Mouse (Mus musculus) hindbrain, embryonic 13.5 days (tissue): Measurements from ENCODE around the gene Igf1. TPM values are rescaled to one million over a fixed set of nuclear protein-coding genes. Genes with fewer than 3 reads are reported as not detected.

Experiments
- ATAC-seq: fragments of 200-750 bp; cut with Nextera tagmentation; 2 replicates; pipeline ENCODE4 v1.8.0; 2017; ENCODE audit warnings: moderate TSS enrichment; ENCODE audit not compliant: low FRiP score
- H3K27ac ChIP-seq: fragments of 300-500 bp; sonication (generic); 2 replicates; pipeline ENCODE4 v1.5.1; 2015; ENCODE audit warnings: inconsistent platforms, mild to moderate bottlenecking, moderate library complexity
- H3K27me3 ChIP-seq: fragments of 300-500 bp; sonication (generic); 2 replicates; pipeline ENCODE4 v1.6.1; 2015; ENCODE audit warnings: mild to moderate bottlenecking, inconsistent platforms
- H3K36me3 ChIP-seq: fragments of 300-500 bp; sonication (generic); 2 replicates; pipeline ENCODE4 v1.6.1; 2015; ENCODE audit warnings: mild to moderate bottlenecking, inconsistent platforms
- H3K4me1 ChIP-seq: fragments of 300-500 bp; sonication (generic); replicated peaks from 2 replicates; pipeline ENCODE4 v1.6.1; 2015; ENCODE audit warnings: inconsistent platforms
- H3K4me2 ChIP-seq: fragments of 300-500 bp; sonication (generic); 2 replicates; pipeline ENCODE4 v1.6.1; 2015; ENCODE audit warnings: inconsistent platforms, mild to moderate bottlenecking, moderate library complexity
- H3K4me3 ChIP-seq: fragments of 300-500 bp; sonication (generic); 2 replicates; pipeline ENCODE4 v1.5.1; 2015; ENCODE audit warnings: mild to moderate bottlenecking, inconsistent platforms
- H3K9ac ChIP-seq: fragments of 300-500 bp; sonication (generic); 2 replicates; pipeline ENCODE4 v1.6.1; 2015; ENCODE audit warnings: mild to moderate bottlenecking, inconsistent platforms
- H3K9me3 ChIP-seq: fragments of 300-500 bp; sonication (generic); 2 replicates; pipeline ENCODE4 v1.6.1; 2016; ENCODE audit warnings: inconsistent platforms
- WGBS: fragments of 180-500 bp; shearing (Covaris S2); methylation state at CpG from one replicate; pipeline ENCODE4 v1.1.7; 2015; 5-methylcytosine and 5-hydroxymethylcytosine counted together
- polyA plus RNA-seq: library from polyadenylated mRNA; unstranded; fragments of >200 nt; fragmentation: Nextera tagmentation; extraction: Ambion mirVana; gene quantifications from 2 replicates; pipeline ENCODE4 v1.2.1, GENCODE M21; 2015

The Igf1 gene
- 10.0 and 10.9 TPM in 2 replicates for polyA plus RNA-seq

DNA sequence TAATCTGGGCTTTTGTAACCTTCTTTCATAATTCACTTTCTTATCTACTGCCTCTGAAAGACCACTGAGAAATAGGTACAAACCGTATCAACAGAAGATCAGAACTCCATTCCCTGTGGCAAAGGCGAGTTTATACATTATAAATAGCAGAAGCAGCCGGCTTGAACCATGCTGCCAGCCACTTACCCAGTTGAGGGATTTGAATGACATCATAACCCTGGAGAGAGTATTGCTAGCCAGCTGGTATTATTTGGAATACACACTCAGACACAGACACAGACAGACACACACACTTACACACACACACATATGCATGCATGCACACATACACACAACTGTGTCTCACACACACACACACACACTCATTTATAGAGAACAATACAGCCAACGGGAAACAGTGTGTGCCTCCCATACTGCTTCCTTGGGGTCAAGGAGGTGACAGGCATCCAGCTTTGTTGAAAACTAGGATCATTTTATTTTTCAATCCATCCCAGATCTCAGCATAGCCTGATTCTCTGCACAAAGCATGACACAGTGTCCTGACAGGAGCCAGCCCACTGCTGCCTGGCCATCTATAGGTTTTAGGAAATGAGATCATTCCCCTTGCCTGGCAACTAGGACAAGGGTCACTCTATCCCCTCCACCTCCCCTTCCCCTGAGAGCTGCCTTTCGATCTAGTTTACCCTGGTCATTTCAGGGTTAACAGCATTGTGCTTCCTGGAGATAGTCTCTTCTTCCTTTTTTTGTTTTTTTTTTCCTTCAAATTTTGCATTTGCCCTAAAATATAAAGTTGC, at the start of gene Igf1:
TSS of gene Igf1 (plus strand) at position 253 of the 794 bp plus-strand sequence.
- peaks cover 7% of the 10 kb centered on the region; the same call in 1 of the 2 replicates for H3K27me3 ChIP-seq
- no peaks in the 10 kb centered on the region for H3K9me3 ChIP-seq
- H3K4me3 ChIP-seq: peak within 1 kb of the TSS; percentile 40; the same call in 1 of the 2 replicates
- peaks cover 35% of the 10 kb centered on the region for H3K4me1 ChIP-seq
- H3K4me2 ChIP-seq: peak within 1 kb of the TSS; percentile 80
- WGBS: 43% methylated on average over 5 of the region's 5 CpGs
- H3K9ac ChIP-seq: no peak within 1 kb of the TSS
- no peaks in the 10 kb centered on the region for H3K36me3 ChIP-seq
- no peak within 1 kb of the TSS for H3K27ac ChIP-seq
- ATAC-seq: no peak

DNA sequence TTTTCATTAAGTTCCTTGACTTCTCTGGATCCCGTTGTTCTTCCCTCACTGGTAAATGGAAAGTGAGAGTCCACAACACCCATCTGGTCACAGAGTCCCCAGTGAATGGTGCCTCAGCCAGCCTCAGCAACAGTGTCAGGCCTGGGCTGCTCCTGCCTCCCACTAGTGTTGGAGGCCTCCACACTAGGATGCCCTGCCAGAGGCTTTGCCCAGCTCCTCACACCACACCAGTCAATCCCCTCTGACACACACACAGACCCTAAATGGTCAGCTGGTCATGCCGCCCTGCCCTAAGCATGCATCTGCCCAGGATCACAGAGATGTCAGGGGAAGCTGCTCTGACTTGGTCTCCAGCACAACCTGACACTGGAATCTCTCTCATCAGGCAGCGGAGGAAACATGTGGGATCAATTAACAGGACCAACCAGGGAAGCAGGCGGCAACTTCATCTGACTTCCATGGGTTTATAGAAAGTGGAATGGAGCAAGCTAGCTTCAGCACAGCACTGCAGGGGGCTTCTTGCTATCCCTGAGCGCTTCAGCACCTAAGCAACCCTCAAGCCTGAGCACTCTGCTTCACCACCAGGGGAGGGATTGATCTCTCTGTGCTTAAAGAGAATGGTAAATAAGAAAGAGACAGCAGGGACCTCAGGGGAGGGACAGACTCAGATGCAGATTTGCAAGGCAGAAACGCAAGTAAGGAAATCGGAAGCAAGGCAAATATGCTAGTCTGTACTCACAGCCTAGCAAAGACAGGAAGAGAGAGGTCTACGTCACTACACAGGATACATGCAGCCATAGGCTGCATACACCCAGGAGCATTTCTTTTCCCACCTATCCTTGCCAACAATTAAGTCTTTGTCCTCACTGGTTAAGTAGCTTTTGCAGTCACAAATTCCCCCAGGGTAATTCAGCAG, 45.6 kb upstream of the Igf1 start:
- Histone ChIP-seq H3K9ac (peak overlapping the region; percentile 39; the same call in 1 of the 2 replicates), H3K27ac (peak overlapping the region; percentile 45; the same call in 1 of the 2 replicates), H3K4me2 (peak overlapping the region; percentile 25), H3K36me3 (no peaks in the 10 kb centered on the region), H3K9me3 (no peaks in the 10 kb centered on the region), H3K27me3 (no peaks in the 10 kb centered on the region), H3K4me3 (no peak overlapping the region), H3K4me1 (peaks cover 19% of the 10 kb centered on the region)
- WGBS: 25% methylated on average over 8 of the region's 8 CpGs
- ATAC-seq: peak; percentile 85

DNA sequence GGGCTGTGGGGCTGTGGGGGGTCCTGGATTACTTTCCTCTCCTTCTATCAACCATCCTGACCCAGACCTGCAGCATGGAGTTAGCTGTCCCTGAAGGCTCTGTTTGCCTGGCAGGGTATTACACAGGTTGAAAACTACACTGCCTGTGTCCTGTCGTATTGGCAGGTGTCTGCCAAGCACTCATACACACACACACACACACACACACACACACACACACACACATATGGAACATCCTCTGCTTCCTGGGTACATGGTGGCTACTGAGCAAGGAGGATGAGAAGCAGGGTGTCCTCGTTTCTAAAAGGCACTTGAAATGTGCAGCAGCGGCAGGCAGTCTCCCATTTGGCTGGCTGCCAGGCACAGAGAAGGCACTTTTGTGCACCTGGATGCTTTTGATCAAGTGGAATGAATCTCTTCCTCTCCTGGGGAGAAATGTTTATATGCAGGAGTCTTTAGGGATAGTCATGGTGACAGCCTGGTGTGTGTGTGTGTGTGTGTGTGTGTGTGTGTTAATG, 44.9 kb upstream of the Igf1 start:
- no peaks in the 10 kb centered on the region for H3K9me3 ChIP-seq
- peak; percentile 72 for ATAC-seq
- H3K4me1 ChIP-seq: peaks cover 19% of the 10 kb centered on the region
- H3K27me3 ChIP-seq: no peaks in the 10 kb centered on the region
- H3K4me2 ChIP-seq: peak overlapping the region; percentile 25
- H3K9ac ChIP-seq: no peak overlapping the region; the same call in 1 of the 2 replicates
- H3K4me3 ChIP-seq: no peak overlapping the region
- no peaks in the 10 kb centered on the region for H3K36me3 ChIP-seq
- peak overlapping the region; percentile 45; the same call in 1 of the 2 replicates for H3K27ac ChIP-seq
- 25% methylated on average over 3 of the region's 3 CpGs for WGBS

DNA sequence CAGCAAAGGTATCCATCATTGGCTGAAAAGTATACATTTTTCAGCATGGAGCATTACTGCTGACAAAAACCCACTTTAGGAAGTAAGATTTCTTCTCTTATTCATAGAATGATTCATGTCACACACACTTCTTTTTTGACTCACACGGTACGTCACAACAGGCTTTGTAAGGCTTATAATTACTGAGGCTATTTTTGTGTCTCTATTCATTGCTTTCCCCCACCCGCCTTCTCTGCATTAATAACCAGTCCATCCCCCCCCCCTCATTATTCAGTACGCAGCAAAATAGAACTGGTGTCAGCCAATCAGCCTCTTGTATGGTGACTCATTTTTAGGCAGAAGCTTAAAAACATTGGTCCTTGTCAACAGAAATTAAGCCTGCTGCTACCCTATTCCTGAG, 41.2 kb upstream of the Igf1 start:
- no peak for ATAC-seq
- 55% methylated on average over 4 of the region's 4 CpGs for WGBS
- Histone ChIP-seq H3K4me2 (no peak overlapping the region), H3K4me3 (no peak overlapping the region), H3K36me3 (no peaks in the 10 kb centered on the region), H3K27ac (no peak overlapping the region), H3K27me3 (no peaks in the 10 kb centered on the region), H3K9me3 (no peaks in the 10 kb centered on the region), H3K9ac (no peak overlapping the region), H3K4me1 (peaks cover 19% of the 10 kb centered on the region)

DNA sequence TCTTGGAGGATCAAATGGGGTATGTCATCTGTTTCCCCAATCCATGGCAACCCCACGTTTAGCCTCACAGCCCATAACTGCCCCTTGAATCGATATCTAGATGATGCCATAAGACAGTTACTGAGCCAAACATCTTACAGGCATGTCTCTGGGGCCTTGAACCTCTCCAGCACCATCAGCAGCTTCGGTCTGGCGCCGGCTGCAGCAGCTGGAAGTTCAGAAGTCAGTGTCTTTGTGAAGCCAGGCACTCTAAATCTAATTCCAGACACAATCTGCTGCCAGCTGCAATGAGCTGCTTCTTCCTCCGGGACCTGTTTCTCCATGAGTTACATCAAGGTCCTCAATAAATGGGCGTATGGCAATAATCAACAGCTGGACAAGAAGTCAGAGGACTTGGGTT, 40.3 kb upstream of the Igf1 start:
- Histone ChIP-seq H3K4me3 (no peak overlapping the region), H3K4me2 (no peak overlapping the region), H3K9ac (no peak overlapping the region), H3K36me3 (no peaks in the 10 kb centered on the region), H3K27me3 (no peaks in the 10 kb centered on the region), H3K4me1 (peaks cover 12% of the 10 kb centered on the region), H3K9me3 (no peaks in the 10 kb centered on the region), H3K27ac (no peak overlapping the region)
- 90% methylated on average over 7 of the region's 7 CpGs for WGBS
- no peak for ATAC-seq

DNA sequence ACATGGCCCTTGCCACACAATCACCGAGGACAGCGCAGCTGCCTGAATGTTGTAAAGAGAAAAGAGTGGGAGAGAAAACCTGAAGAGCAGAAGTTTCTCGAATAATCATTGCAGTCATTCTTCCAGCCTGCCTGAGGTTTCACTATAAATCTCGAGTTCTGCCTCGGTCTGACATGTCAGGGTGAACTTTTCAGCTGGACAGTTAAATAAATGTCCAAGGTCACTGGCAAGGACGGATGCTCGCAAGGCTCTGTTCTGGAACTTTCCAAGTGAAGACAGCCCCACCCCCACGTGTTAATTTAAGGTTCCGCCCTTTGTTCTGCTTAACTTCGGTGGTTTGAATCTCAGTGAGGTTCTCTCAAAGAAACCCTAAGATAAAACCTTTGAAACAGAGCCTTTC, 36.2 kb upstream of the Igf1 start:
- no peak overlapping the region for H3K9ac ChIP-seq
- H3K9me3 ChIP-seq: no peaks in the 10 kb centered on the region
- H3K4me3 ChIP-seq: no peak overlapping the region
- H3K27ac ChIP-seq: no peak overlapping the region
- no peaks in the 10 kb centered on the region for H3K4me1 ChIP-seq
- no peaks in the 10 kb centered on the region for H3K27me3 ChIP-seq
- no peak for ATAC-seq
- 79% methylated on average over 10 of the region's 10 CpGs for WGBS
- no peaks in the 10 kb centered on the region for H3K36me3 ChIP-seq
- H3K4me2 ChIP-seq: no peak overlapping the region

DNA sequence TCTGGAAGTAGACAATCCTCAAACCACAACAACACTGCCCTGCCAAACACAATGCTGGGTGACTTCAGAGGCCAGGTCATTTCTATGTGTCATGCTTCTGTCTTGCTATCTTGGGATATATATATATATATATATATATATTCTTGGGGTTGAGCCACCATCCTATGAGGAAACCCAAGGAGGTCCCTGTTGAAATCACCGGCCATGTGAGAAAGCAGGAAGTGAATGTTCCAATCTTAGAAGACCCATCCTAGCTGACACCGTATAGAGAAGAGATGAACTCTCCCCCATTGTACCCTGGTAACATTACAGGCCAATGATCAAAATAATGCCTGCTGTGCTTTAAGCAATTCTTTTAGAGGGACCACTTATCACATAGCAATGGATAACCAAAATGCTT, 28.1 kb upstream of the Igf1 start:
- H3K27ac ChIP-seq: no peak overlapping the region
- H3K27me3 ChIP-seq: no peaks in the 10 kb centered on the region
- 90% methylated on average over 2 of the region's 2 CpGs for WGBS
- H3K4me2 ChIP-seq: no peak overlapping the region
- no peak overlapping the region for H3K4me3 ChIP-seq
- ATAC-seq: no peak
- H3K4me1 ChIP-seq: no peaks in the 10 kb centered on the region
- H3K9me3 ChIP-seq: no peaks in the 10 kb centered on the region
- H3K36me3 ChIP-seq: no peaks in the 10 kb centered on the region
- no peak overlapping the region for H3K9ac ChIP-seq

DNA sequence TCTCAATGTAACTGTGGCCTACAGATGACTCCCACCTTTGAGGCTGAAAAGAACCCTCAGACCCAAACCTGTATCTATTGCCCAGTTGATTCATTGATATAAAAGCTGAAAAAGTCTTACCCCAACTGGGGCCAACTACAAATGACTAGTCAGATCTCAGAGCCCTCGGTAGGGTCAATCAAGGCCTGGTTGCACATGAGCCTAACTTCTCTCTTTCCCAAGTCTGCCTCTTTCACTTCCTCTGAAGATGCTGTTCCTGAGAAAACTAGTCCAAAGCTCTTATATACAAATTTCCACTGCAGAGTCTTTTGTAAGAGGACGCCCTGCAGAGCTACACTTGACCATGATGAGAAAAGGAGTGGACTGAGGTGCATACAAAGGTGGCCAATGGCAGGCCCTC, 27.4 kb upstream of the Igf1 start:
- no peak overlapping the region for H3K4me3 ChIP-seq
- no peak for ATAC-seq
- no peak overlapping the region for H3K27ac ChIP-seq
- no peaks in the 10 kb centered on the region for H3K27me3 ChIP-seq
- no peak overlapping the region for H3K4me2 ChIP-seq
- H3K36me3 ChIP-seq: no peaks in the 10 kb centered on the region
- no peaks in the 10 kb centered on the region for H3K9me3 ChIP-seq
- H3K9ac ChIP-seq: no peak overlapping the region
- 94% methylated on average over 2 of the region's 2 CpGs for WGBS
- no peaks in the 10 kb centered on the region for H3K4me1 ChIP-seq

DNA sequence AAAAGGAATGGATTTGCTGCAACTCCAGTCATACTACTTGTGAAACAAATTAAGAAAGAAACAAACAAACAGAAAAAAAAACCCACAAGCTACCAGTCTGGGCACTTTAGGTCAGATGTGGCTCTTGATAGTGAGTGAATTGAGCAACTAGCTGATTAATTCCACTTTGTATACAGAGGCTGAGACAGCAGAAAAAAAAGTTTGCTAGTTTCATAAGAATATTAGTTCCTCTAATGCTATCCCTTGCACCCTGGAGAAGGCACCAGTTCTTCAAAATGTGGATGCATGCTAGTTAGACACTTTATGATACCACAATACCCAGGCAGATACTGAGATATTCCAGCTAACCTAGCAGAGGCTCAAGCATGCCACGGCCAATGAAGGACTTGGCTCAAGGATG, 26.0 kb upstream of the Igf1 start:
- Histone ChIP-seq H3K36me3 (no peaks in the 10 kb centered on the region), H3K9me3 (no peaks in the 10 kb centered on the region), H3K27me3 (no peaks in the 10 kb centered on the region), H3K4me1 (no peaks in the 10 kb centered on the region), H3K9ac (no peak overlapping the region), H3K4me3 (no peak overlapping the region), H3K4me2 (no peak overlapping the region), H3K27ac (no peak overlapping the region)
- no peak for ATAC-seq
- WGBS: 93% methylated on average over 1 of the region's 1 CpGs

DNA sequence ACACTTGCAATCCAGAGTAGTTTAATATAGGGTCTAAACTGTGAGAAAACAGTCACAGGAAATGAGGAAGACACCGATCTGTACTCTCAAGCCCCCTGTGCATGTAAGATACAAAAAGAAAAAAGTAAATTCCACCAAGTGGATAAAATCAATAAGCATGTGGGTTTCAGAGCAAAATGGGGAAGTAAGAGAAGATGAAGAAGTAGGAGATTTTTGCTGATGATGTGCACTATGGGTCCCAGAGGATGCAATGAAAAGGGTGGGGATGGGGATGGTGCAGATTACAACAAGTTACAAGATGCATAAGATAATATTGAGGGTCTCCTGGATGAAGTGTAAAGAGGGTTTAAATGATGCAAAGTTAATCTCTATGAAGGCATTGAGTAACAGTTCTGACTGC, 18.6 kb upstream of the Igf1 start:
- Histone ChIP-seq H3K4me3 (no peak overlapping the region), H3K9me3 (no peaks in the 10 kb centered on the region), H3K4me1 (no peaks in the 10 kb centered on the region), H3K27me3 (no peaks in the 10 kb centered on the region), H3K9ac (no peak overlapping the region), H3K27ac (no peak overlapping the region), H3K4me2 (no peak overlapping the region), H3K36me3 (no peaks in the 10 kb centered on the region)
- WGBS: 98% methylated on average over 1 of the region's 1 CpGs
- ATAC-seq: no peak

DNA sequence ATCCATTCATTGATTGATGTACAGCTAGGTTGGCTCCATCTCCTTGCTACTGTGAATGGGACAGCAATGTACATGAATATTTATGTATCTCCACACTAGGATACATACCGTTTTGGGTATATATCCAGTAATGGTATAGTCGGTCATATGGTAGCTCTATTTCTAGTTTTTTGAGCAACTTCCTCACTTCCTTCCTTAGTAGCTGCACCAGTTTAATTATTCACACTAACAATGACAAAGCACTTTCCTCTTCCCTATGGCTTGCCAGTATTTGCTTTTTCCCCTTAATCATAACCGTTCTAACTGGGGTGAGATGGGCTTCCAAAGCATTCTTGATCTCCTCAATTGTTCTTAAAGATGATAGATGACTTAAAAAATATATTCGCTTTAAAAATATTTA, 15.6 kb upstream of the Igf1 start:
- 0 out of 2 replicates have a peak, but pooled peaks cover 4% of the 10 kb centered on the region for H3K4me1 ChIP-seq
- H3K4me2 ChIP-seq: no peak overlapping the region
- no peaks in the 10 kb centered on the region for H3K27me3 ChIP-seq
- no peak overlapping the region for H3K9ac ChIP-seq
- no peaks in the 10 kb centered on the region for H3K36me3 ChIP-seq
- 89% methylated on average over 4 of the region's 4 CpGs for WGBS
- H3K4me3 ChIP-seq: no peak overlapping the region
- H3K27ac ChIP-seq: no peak overlapping the region
- H3K9me3 ChIP-seq: no peaks in the 10 kb centered on the region
- no peak for ATAC-seq

DNA sequence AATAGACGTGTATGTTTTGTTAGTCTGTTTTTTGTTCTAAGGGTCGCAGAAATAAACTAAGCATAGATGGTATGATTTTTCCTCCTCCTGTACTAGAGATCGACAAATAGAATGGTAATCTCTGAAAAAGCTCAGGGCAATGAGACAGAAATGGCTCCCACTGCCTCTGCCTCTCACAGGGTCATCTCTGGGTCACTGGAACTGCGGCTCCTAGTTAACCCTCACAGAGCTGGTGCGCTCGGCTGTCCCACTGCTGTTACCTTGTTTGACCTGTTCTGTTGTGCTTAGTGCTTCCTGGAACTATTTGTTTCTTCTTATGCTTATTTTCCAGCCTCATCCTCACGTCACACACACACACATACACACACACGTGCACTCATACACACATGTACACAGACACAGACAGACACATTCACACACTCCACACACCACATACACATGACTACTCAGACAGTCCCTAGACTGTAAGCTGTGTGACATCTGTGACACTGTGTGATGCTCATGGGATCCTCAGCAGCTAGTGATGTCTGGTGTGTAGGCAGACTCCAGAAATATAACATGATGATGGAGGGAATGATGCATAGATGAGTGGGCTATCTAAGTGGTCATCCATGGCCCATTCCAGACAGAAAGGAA, 13.0 kb upstream of the Igf1 start:
- WGBS: 45% methylated on average over 8 of the region's 8 CpGs
- no peaks in the 10 kb centered on the region for H3K9me3 ChIP-seq
- H3K4me2 ChIP-seq: no peak overlapping the region
- H3K9ac ChIP-seq: no peak overlapping the region
- H3K36me3 ChIP-seq: no peaks in the 10 kb centered on the region
- H3K4me1 ChIP-seq: 0 out of 2 replicates have a peak, but pooled peaks cover 4% of the 10 kb centered on the region
- no peak for ATAC-seq
- no peaks in the 10 kb centered on the region for H3K27me3 ChIP-seq
- no peak overlapping the region for H3K27ac ChIP-seq
- no peak overlapping the region for H3K4me3 ChIP-seq
